Mouse (Mus musculus): Measurements from ENCODE around the gene Usp36.

The Usp36 gene

DNA sequence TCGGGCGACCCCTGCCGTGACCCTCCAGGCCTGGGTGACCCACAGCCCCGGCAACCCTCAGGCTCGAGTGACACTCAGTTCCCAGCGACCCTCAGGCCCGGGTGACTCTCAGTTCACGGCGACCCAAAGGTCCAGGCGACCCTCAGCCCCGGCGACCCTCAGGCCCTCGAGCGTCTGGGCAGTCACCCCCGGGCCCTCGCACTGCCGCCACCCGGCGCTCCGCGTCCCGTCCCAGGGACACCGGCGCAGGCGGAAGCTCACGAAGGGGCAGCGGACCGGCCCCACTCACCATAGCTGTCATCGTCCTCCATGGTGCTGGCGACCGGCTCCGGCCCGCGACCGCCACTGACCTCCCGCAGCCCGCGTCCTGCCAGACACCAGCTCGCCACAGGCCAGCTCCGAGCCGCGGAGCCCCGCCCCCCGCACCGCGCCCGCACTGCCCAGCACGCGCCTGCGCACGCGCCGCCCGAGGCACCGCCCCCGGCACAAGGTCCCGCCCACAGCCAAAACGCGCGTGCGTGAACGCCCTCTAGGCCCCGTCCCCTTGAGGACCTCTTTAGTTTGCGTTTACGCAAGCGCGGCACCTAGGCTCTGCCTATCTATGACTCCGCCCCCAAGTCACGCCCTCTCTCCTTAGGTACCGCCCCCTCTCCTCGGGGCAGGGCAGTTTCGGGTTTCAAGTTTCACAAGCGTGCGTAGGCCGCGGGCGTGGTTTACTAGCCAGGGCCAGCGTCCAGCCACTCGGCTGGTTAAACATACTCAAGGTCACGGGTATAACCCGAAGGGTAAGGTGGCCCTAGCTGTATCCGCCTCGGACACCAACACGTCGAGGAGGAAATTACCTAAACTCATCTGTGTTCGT is 41.7 kb downstream of the Usp36 start, which contains the start of gene Cyth1:
TSS of gene Cyth1 (minus strand) at position 443 of the 862 bp plus-strand sequence.
- peak; percentile 100 for DNase-seq (ENCODE audit: low spot score)

- DNase-seq (ENCODE audit: low spot score) = peak; percentile 63
These were observed 42.5 kb downstream of the Usp36 start for GRCm38 (mm10) chr11:118247359-118248095.

DNA sequence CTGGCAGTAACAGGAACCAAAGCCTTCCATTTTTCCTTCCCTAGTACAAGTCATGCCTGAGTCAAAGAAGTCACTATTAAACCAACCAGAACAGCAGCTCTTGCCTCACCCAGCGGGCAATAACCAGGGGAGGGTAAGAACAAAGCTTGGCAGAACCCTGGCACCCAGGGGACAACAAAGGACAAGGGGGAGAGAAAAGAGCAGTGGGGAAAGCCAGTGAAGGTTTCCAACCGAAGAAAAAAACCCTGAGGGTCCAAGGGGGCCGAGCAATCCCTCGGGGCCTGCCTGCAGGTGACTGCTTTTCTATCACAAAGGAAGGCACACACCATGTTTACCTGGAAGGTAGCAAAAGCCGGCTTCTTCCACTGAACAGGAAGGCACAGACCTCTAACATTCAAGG is 43.3 kb downstream of the Usp36 start:
- DNase-seq (ENCODE audit: low spot score) = no peak

DNA sequence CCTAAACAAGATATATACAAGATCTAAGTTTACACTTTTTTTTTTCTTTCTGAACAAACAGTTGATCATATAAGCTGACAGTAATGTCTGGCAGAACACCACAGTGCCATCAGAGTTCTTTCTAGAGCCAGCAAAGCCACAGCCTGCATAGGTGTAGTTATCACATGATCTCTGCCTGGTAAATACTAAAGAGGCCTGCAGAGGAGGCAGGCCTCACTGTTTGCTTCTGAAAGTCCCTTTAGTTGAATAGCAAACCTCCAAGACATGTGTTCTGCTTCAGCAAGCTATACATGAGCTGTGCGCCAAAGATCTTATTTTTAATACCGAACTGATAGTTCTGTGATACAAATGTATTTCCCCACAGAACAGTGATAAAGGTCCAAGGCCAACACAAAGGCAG is 44.9 kb downstream of the Usp36 start:
- no peak for DNase-seq (ENCODE audit: low spot score)

- no peak for DNase-seq (ENCODE audit: low spot score)
These were observed 46.3 kb downstream of the Usp36 start for GRCm38 (mm10) chr11:118243627-118244261.

DNA sequence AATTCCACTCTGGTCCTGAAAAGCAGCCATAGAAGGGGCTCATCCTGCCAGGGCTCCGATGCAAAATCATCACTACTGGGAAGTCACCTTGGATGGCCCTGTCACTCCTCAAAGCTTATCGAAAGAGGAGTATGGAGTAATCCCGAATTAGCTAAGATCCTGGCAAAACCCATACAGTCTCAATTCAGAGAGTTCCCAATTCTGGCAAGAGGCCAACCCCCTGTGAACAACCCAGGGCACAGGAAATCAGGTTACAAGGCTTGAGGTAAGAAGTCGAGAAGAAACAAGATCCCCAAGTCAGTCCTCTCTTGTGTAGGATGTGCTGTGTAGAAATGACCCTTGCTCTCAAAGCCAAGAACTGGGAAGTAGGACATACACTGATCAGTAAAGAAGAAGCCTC is 47.5 kb downstream of the Usp36 start:
- no peak for DNase-seq (ENCODE audit: low spot score)

- no peak for DNase-seq (ENCODE audit: low spot score)
These were observed 49.7 kb downstream of the Usp36 start for GRCm38 (mm10) chr11:118240388-118240787.

- no peak for DNase-seq (ENCODE audit: low spot score)
These were observed 50.5 kb downstream of the Usp36 start for GRCm38 (mm10) chr11:118239281-118240198.

- no peak for DNase-seq (ENCODE audit: low spot score)
These were observed 53.4 kb downstream of the Usp36 start for GRCm38 (mm10) chr11:118236520-118237190.

DNA sequence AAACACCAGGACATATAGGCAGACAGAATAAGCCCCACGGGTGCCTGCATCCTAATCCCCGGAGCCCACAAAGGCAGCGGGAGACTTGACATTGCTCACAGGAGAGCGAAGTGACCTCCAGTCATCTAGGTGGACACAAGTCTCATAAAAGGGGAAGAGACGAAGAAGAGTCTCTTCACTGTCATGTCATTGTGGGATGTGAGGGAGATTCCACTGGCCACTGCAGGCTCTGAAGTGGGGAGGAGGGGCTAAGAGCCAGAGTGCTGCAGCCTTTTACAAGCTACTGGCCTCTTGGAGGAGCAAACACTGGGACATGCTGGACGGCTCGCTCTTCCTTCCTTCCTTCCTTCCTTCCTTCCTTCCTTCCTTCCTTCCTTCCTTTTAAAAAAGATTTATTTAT is 55.1 kb downstream of the Usp36 start:
- DNase-seq (ENCODE audit: low spot score) = no peak

DNA sequence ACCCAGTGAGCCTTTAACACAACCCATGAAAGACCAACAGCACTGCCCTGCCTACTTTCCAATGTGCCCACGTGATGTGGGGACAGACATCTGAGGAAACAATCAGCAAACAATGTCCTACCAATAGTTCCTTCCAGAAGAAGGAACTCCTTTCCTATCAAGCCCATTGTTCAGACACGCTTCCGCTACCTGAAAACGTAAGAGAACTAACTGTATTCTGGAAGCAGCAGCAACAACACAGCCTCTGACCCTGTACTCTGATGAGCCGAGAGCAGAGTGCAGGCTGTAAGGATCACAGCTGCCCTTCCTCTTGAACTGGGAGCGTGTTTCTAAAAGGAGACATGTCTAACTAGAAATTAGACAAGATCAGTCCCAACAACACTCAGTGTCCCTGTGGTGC is 55.5 kb downstream of the Usp36 start:
- no peak for DNase-seq (ENCODE audit: low spot score)

- DNase-seq (ENCODE audit: low spot score) = no peak
These were observed 56.1 kb downstream of the Usp36 start for GRCm38 (mm10) chr11:118233924-118234323.

- DNase-seq (ENCODE audit: low spot score) = no peak
These were observed 57.7 kb downstream of the Usp36 start for GRCm38 (mm10) chr11:118232314-118232831.

GRCm38 (mm10) chr11:118229941-118230340 is 60.1 kb downstream of the Usp36 start:
- DNase-seq (ENCODE audit: low spot score) = no peak

DNA sequence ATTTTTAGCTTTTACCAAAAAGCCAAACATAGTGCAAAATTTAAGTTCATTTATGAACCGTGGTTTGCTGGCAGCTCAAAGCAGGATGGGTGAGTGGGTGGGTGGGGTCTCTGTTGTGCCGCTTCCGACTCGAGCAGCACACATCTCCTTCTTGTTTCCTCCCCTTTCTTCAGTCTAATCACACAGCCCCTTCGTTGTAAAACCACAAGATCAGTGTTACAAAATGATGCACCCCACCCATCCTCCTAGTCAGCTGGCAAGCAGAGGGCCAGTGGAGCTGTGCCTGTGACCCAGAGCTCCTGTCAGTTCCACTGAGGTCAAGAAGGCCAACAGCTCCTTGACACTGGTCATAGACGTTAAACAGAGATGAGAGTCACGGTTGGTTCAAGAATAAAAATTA is 62.4 kb downstream of the Usp36 start:
- DNase-seq (ENCODE audit: low spot score) = no peak

- no peak for DNase-seq (ENCODE audit: low spot score)
These were observed 63.2 kb downstream of the Usp36 start for GRCm38 (mm10) chr11:118226850-118227249.

- no peak for DNase-seq (ENCODE audit: low spot score)
These were observed 64.2 kb downstream of the Usp36 start for GRCm38 (mm10) chr11:118225862-118226261.

- no peak for DNase-seq (ENCODE audit: low spot score)
These were observed 64.8 kb downstream of the Usp36 start for GRCm38 (mm10) chr11:118225056-118225836.

DNA sequence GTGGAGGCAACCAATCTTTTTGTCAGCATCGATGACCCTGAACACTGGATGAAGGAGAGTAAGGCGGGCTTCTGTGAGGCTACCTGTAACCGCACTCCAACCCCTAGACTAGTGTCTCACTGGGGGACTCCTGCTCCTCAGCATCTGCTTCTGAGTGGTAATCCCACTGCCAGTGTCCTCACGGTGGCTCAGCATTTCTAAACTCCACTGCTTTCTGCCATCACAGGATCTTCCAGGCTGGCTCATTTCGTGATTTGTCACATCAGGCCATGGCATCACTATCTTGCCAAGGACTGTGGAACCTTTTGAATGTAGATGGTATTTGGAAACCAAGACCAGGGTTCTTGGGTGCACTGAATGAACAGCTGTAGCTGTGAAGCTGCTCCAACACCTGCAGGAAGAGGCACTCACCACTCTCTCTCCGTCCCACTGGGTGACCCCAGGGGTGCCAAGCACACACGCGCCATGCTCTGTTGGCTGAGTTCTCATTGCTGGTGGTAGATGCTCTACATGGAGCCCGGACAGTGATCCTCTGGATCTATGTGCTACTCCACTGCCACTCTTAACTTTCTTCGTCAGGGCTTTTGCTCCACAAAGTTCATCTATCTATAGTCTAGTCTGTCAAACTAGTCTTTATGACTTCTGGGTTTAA is 66.5 kb downstream of the Usp36 start:
- no peak for DNase-seq (ENCODE audit: low spot score)
